In genomic region chr10:62582701-62583100, GRCm38 (mm10) we compare ENCODE assay signal across 25 mouse cellular contexts. TPM values are rescaled to one million over a fixed set of nuclear protein-coding genes. Genes with fewer than 3 reads are reported as not detected.
A peak's percentile ranks its signal among the peaks of the same experiment; 100 is the strongest.
DNase-seq lines count a peak whose midpoint lies in the region; ATAC-seq and TF ChIP-seq lines count a peak whose summit lies in the region.
"Had no signal": no experiment of that assay in that cellular context is flagged by ENCODE, and none has a peak within 500 bp of the region (broad histone marks: within the 10 kb centered on the region; RNA-seq: fewer than 3 reads in every experiment).

No protein-coding gene starts in this region.

- no peak for ATAC-seq in liver, embryonic 11.5 days (replicated peaks; ENCODE audit: low FRiP score)
- no peak for ATAC-seq in lung, postnatal 0 days
- ATAC-seq: CD4-positive, CD25-positive, alpha-beta regulatory T cell, adult 4 months; forebrain, embryonic 14.5 days; forebrain, embryonic 16.5 days had no signal

- no peak overlapping the region for H3K27ac ChIP-seq in liver, adult 2 months (replicated peaks; ENCODE audit: insufficient read depth, low read depth, low read length)
- H3K27ac ChIP-seq in liver, embryonic 11.5 days (ENCODE audit: low read depth, low read length): no peak overlapping the region
- no peak overlapping the region for H3K27ac ChIP-seq in lung, postnatal 0 days (ENCODE audit: low read length)
- H3K27ac ChIP-seq: embryonic facial prominence, embryonic 13.5 days; embryonic facial prominence, embryonic 15.5 days; forebrain, embryonic 10.5 days; forebrain, embryonic 12.5 days had no signal

- no peak overlapping the region for H3K4me2 ChIP-seq in liver, embryonic 11.5 days
- H3K4me2 ChIP-seq in lung, postnatal 0 days (replicated peaks; ENCODE audit: low read depth, low read length): no peak overlapping the region
- H3K4me2 ChIP-seq: embryonic facial prominence, embryonic 13.5 days; embryonic facial prominence, embryonic 15.5 days; forebrain, embryonic 12.5 days had no signal

- peaks cover 47% of the 10 kb centered on the region for H3K36me3 ChIP-seq in liver, adult 2 months (ENCODE audit: control insufficient read depth, insufficient read depth, low read length)
- H3K36me3 ChIP-seq in liver, embryonic 11.5 days (ENCODE audit: control insufficient read depth, insufficient read depth, low read length): peaks cover 63% of the 10 kb centered on the region
- peaks cover 41% of the 10 kb centered on the region for H3K36me3 ChIP-seq in lung, postnatal 0 days (ENCODE audit: insufficient read depth, low read length)

- no peak for TF ChIP-seq EP300 in lung, postnatal 0 days (IDR thresholded peaks at IDR 0.05)

- no peaks in the 10 kb centered on the region for H3K9me3 ChIP-seq in liver, embryonic 11.5 days (ENCODE audit: control insufficient read depth, low read length)
- no peaks in the 10 kb centered on the region for H3K9me3 ChIP-seq in lung, postnatal 0 days (ENCODE audit: low read length)
- H3K9me3 ChIP-seq: embryonic facial prominence, embryonic 13.5 days; embryonic facial prominence, embryonic 15.5 days; forebrain, embryonic 10.5 days; forebrain, embryonic 12.5 days; G1E had no signal

- H3K79me2 ChIP-seq in liver, adult 2 months (ENCODE audit: control insufficient read depth, insufficient read depth, low read length): peaks cover 2% of the 10 kb centered on the region; the same call in 1 of the 2 replicates

- H3K4me1 ChIP-seq in liver, adult 2 months (ENCODE audit: control insufficient read depth, insufficient read depth, low read length): peaks cover under 1% of the 10 kb centered on the region
- 0 out of 2 replicates have a peak, but pooled peaks cover 2% of the 10 kb centered on the region for H3K4me1 ChIP-seq in liver, embryonic 11.5 days (replicated peaks; ENCODE audit: control insufficient read depth, insufficient read depth, low read length)
- peaks cover under 1% of the 10 kb centered on the region; the same call in 1 of the 2 replicates for H3K4me1 ChIP-seq in lung, postnatal 0 days (ENCODE audit: insufficient read depth, low read depth, low read length)

- TF ChIP-seq CTCF in liver, adult 2 months (IDR thresholded peaks at IDR 0.05; ENCODE audit: low read depth, low read length): no peak
- no peak for TF ChIP-seq CTCF in lung, postnatal 0 days (IDR thresholded peaks at IDR 0.05)

- WGBS in liver, adult 2 months: 86% methylated on average over 7 of the region's 7 CpGs
- WGBS in liver, embryonic 11.5 days: 78% methylated on average over 7 of the region's 7 CpGs
- WGBS in lung, postnatal 0 days: 77% methylated on average over 7 of the region's 7 CpGs

- no peaks in the 10 kb centered on the region for H3K27me3 ChIP-seq in liver, adult 2 months (ENCODE audit: control insufficient read depth, insufficient read depth, low read length)
- H3K27me3 ChIP-seq in liver, embryonic 11.5 days (replicated peaks; ENCODE audit: control insufficient read depth, insufficient read depth, low read length): no peaks in the 10 kb centered on the region
- no peaks in the 10 kb centered on the region for H3K27me3 ChIP-seq in lung, postnatal 0 days (replicated peaks; ENCODE audit: insufficient read depth, low read length)
- H3K27me3 ChIP-seq: CH12.LX; embryonic facial prominence, embryonic 13.5 days; embryonic facial prominence, embryonic 15.5 days; forebrain, embryonic 12.5 days had no signal

- no peak for DNase-seq in liver, adult 2 months (ENCODE audit: extremely low read depth, low read depth, low spot score)
- DNase-seq in liver, embryonic 11.5 days (ENCODE audit: low spot score): no peak
- peak; percentile 71 for DNase-seq in MN1 (ENCODE audit: low spot score)
- peak; percentile 26 for DNase-seq in ZHBTc4 (ENCODE audit: low read depth, low spot score)
- DNase-seq in lung, postnatal 0 days (ENCODE audit: low spot score): no peak
- DNase-seq: adrenal gland, adult 2 months; adrenal gland, postnatal 25 days; B cell, adult 2 months; cerebellum, adult 11 months; cerebellum, adult 18-20 months; cerebellum, adult 8-10 months; cerebellum, adult 9-11 months; cerebellum, postnatal 14 days; cerebellum, postnatal 36 days; embryo, embryonic 11 days had no signal

- no peak for TF ChIP-seq POLR2A in liver, adult 2 months (IDR thresholded peaks at IDR 0.05; ENCODE audit: extremely low read depth, insufficient read depth, low read length)

- H3K9ac ChIP-seq in liver, adult 2 months (ENCODE audit: low read depth, low read length): no peak overlapping the region
- H3K9ac ChIP-seq in liver, embryonic 11.5 days (ENCODE audit: low read depth, low read length): no peak overlapping the region
- no peak overlapping the region for H3K9ac ChIP-seq in lung, postnatal 0 days (replicated peaks; ENCODE audit: low read depth)
- H3K9ac ChIP-seq: embryonic facial prominence, embryonic 13.5 days; embryonic facial prominence, embryonic 15.5 days; forebrain, embryonic 12.5 days had no signal

- peak overlapping the region; percentile 24; the same call in 1 of the 2 replicates for H3K4me3 ChIP-seq in liver, adult 2 months (ENCODE audit: insufficient read depth, low read depth, low read length)
- H3K4me3 ChIP-seq in liver, embryonic 11.5 days (ENCODE audit: low read depth, low read length): no peak overlapping the region
- H3K4me3 ChIP-seq in lung, postnatal 0 days (ENCODE audit: low read depth, low read length): no peak overlapping the region
- H3K4me3 ChIP-seq: embryonic facial prominence, embryonic 13.5 days; embryonic facial prominence, embryonic 15.5 days; erythroblast, embryonic 14.5 days; forebrain, embryonic 10.5 days; forebrain, embryonic 12.5 days had no signal

RNA-seq across cellular contexts. Expression of gene Kif1bp, which starts 4.4 kb away (rescaled TPM):
- total RNA-seq in liver, adult 2 months (2014; rRNA removed): 8.3 and 8.6 TPM in 2 replicates
- 8.2 and 9.8 TPM in 2 replicates for polyA plus RNA-seq in liver, adult 2 months (2012; rRNA removed)
- 28.1 and 28.3 TPM in 2 replicates for polyA plus RNA-seq in liver, embryonic 11.5 days (2014; fragmentation: Nextera tagmentation; extraction: Ambion mirVana)
- polyA plus RNA-seq in lung, postnatal 0 days (2015; fragmentation: Nextera tagmentation; extraction: Ambion mirVana): 21.8 and 22.8 TPM in 2 replicates

RNA-seq across cellular contexts. Expression of gene Ddx21, which starts 19.4 kb away (rescaled TPM):
- 10.9 and 11.8 TPM in 2 replicates for total RNA-seq in liver, adult 2 months (2014; rRNA removed)
- 5.8 and 7.2 TPM in 2 replicates for polyA plus RNA-seq in liver, adult 2 months (2012; rRNA removed)
- polyA plus RNA-seq in liver, embryonic 11.5 days (2014; fragmentation: Nextera tagmentation; extraction: Ambion mirVana): 72.8 and 74.4 TPM in 2 replicates
- 8.2 and 9.0 TPM in 2 replicates for polyA plus RNA-seq in lung, postnatal 0 days (2015; fragmentation: Nextera tagmentation; extraction: Ambion mirVana)

RNA-seq across cellular contexts. Expression of gene Srgn, which starts 55.5 kb away (rescaled TPM):
- total RNA-seq in liver, adult 2 months (2014; rRNA removed): 11.9 and 15.9 TPM in 2 replicates
- polyA plus RNA-seq in liver, adult 2 months (2012; rRNA removed): 4.3 and 5.0 TPM in 2 replicates
- 59.2 and 66.1 TPM in 2 replicates for polyA plus RNA-seq in liver, embryonic 11.5 days (2014; fragmentation: Nextera tagmentation; extraction: Ambion mirVana)
- 215 and 245 TPM in 2 replicates for polyA plus RNA-seq in lung, postnatal 0 days (2015; fragmentation: Nextera tagmentation; extraction: Ambion mirVana)

Comparison
In these comparisons a context has a peak if more than half of its experiments do, and no peak if none do; other contexts are left out.
1. DNase-seq: peak in MN1 (single experiment) and ZHBTc4 (single experiment); none in liver, adult 2 months (single experiment), liver, embryonic 11.5 days (single experiment) and lung, postnatal 0 days (single experiment).